Mouse (Mus musculus) liver, adult 2 months (tissue): ENCODE results near the gene Paqr4.

Experiments
- CTCF ChIP-seq: fragments of 200-500 bp; IDR thresholded peaks from 2 replicates; pipeline ENCODE4 v1.5.1; 2011; ENCODE audit warnings: low read depth, low read length, control low read depth
- POLR2A ChIP-seq: fragments of 200-500 bp; IDR thresholded peaks from 2 replicates; pipeline ENCODE4 v1.6.1; 2011; ENCODE audit warnings: low read length, control low read depth; ENCODE audit not compliant: insufficient read depth; ENCODE audit errors: extremely low read depth

GRCm38 (mm10) chr17:23744651-23745050 lies 4.0 kb upstream of the Paqr4 start:
- no peak for TF ChIP-seq POLR2A
- TF ChIP-seq CTCF = no peak
